Mouse (Mus musculus) kidney, adult 2 months (tissue): Measurements from ENCODE around the gene Nudt21.

ENCODE experiments used
- CTCF ChIP-seq: fragments of 200-500 bp; conservative IDR thresholded peaks from 2 replicates; pipeline ENCODE4 v1.5.1; 2011; ENCODE audit warnings: low read depth, mild to moderate bottlenecking, control low read depth, low read length, moderate library complexity, mixed read lengths; ENCODE audit not compliant: insufficient read depth, insufficient read length
- POLR2A ChIP-seq: fragments of 200-500 bp; IDR thresholded peaks from one replicate; pipeline ENCODE4 v1.6.1; 2011; ENCODE audit warnings: low read depth, low read length, control low read depth

DNA sequence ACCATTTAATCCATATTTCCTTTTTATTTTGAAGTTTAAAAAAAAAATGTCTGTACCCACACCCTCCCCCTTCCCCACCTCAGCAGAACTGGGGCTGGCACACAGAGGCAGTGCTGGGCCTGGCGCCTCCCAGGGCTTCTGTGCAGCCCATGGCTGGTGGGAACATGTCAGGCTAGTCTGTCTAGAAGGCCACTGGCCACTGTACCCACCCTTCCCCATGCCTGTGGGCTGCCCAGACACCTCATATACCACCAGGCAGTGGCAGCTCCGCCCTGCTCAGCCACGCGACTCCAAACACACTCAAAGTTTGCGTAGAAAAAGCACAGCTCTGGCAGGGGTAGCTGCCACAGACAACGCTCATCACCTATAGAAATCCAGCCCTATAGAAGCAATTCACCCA lies 68.5 kb downstream of the Nudt21 start:
- TF ChIP-seq POLR2A (no peak), CTCF (no peak)
